Mouse (Mus musculus) macrophage (primary cell): ENCODE results near the gene Dcaf1. TPM values are rescaled to one million over a fixed set of nuclear protein-coding genes. Genes with fewer than 3 reads are reported as not detected.

Source experiments
- H3K27ac ChIP-seq: fragments of 350-480 bp; formaldehyde crosslinking; 2 replicates; pipeline ENCODE4 v1.9.0; 2021
- H3K36me3 ChIP-seq: fragments of 350-480 bp; formaldehyde crosslinking; 2 replicates; pipeline ENCODE4 v1.9.0; 2021; ENCODE audit errors: inconsistent target
- H3K4me3 ChIP-seq: fragments of 350-480 bp; formaldehyde crosslinking; 2 replicates; pipeline ENCODE4 v1.9.0; 2021; ENCODE audit errors: inconsistent target
- H3K79me2 ChIP-seq: fragments of 350-480 bp; formaldehyde crosslinking; 2 replicates; pipeline ENCODE4 v1.9.0; 2021; ENCODE audit errors: inconsistent target
- WGBS: methylation state at CpG from one replicate; pipeline ENCODE4 v1.1.7; 2026; ENCODE audit warnings: inconsistent platforms; ENCODE audit not compliant: missing documents; 5-methylcytosine and 5-hydroxymethylcytosine counted together
- polyA plus RNA-seq: library from polyadenylated mRNA; stranded (reverse); fragments of 250-400 nt; gene quantifications from 3 replicates; pipeline ENCODE4 v1.2.4, GENCODE M21; 2018; ENCODE audit warnings: inconsistent platforms
- total RNA-seq, 78 experiments: library from RNA; depleted of rRNA; stranded (reverse); fragments of 250-400 nt; gene quantifications; 1 replicate in 9 of 78; 2 replicates in 24 of 78; 3 replicates in 43 of 78; 4 replicates in 2 of 78; pipeline ENCODE4 v1.2.4; 2018; ENCODE audit warnings: inconsistent platforms in 56 of 78

Dcaf1 gene
- 10 to 100 TPM; 10.9 to 34.7 (median 20.3) TPM for total RNA-seq (2018; cell fraction: chromatin; rRNA removed)
- 10 to 100 TPM in 9 of 26 experiments, 1 to 10 TPM in 17; 4.8 to 12.2 (median 9.2) TPM for total RNA-seq (2018; cell fraction: cytosol; rRNA removed)
- 10 to 100 TPM in 21 of 26 experiments, 1 to 10 TPM in 5; 8.3 to 36.5 (median 16.5) TPM for total RNA-seq (2018; cell fraction: nucleus; rRNA removed)
- 5.4 to 7.9 TPM (median 7.7 TPM) in 3 replicates for polyA plus RNA-seq

DNA sequence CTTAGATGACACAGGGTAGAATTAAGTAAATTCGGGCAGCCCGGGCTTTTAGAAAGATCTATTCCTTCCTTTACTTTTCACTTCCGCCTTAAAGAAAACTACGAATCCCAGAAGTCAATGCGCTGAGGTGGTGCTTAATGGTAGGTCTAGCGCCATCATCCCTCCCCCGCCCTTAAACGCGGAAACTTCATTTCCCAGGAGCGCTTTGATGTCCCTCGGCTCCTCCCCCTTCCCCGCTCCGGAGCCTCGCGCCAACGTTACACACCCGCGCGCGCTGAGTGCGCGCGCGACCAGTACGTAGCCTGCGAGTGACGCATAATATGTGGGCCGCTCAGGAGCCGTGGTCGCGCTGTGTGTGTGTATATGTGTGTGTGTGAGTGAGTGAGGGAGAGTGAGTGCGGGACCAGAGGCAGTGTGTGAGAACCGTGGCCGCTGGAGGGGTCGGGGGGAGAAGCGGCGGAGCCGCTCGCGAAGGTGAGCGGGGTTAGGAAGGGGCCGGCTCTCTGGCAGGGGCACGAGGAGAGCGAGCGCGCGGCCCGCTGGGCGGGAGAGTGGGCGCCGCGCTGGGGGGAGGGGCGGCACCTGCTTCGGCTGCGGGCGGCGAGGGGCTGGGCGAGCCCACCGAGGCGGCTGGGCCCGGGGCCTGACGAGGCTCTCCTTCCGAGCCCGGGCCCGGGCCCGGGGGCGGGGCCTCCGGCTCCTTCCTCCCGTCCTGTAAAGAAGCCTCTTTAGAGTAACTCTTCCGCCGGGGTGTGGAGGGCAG, at the start of gene Dcaf1:
Dcaf1 (plus strand) TSS at position 257 of the 763 bp plus-strand sequence.
- H3K79me2 ChIP-seq, result peaks cover 6% of the 10 kb centered on the region; the same call in 1 of the 2 replicates
- H3K27ac ChIP-seq, result peak within 1 kb of the TSS; percentile 31; the same call in 1 of the 2 replicates
- WGBS, result under 1% methylated on average over 71 of the region's 71 CpGs

DNA sequence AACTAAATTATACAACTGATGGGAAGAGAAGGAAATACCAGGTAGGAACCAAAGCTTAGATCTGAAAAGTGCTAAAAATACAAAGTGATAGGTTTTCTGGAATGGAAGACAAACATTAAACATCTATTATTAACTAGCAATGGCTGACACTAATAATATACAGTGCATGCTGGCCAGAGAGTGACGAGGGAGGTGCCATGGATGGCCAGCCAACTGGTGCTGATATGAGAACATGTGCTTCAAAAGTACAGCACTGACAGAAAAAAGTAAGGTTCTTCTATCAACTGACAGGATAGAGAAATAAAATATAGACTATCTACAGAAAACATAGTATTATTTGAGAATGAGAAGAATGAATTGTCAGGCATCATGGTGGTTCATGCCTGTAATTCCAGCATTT, 45.6 kb upstream of the Dcaf1 start:
- WGBS, result 93% methylated on average over 1 of the region's 1 CpGs
- Histone ChIP-seq H3K36me3 (no peaks in the 10 kb centered on the region), H3K4me3 (no peak overlapping the region), H3K27ac (no peak overlapping the region), H3K79me2 (peaks cover 74% of the 10 kb centered on the region; the same call in 1 of the 2 replicates)

More for the DNA sequence above, at the start of gene Dcaf1:
- no peaks in the 10 kb centered on the region for H3K36me3 ChIP-seq
- H3K4me3 ChIP-seq, result peak within 1 kb of the TSS; percentile 54

DNA sequence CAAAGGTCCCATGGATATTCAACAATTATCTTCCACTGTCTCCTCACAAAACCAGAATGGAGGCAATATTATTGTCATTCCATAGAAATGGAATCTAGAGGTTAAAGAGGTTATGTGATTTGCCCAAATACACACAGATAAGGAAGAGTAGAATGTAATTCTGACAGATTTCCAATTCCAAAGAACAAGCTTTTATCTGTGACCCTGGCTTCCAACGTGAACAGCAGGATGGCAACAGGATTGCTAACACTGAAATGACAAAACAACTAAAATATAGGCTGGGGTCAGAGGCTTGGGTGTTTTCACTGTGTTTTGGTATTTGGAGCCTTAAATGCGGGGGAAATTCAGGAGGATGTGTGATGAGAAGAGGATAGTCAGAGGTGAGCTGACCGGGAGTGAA, 44.3 kb upstream of the Dcaf1 start:
- Histone ChIP-seq H3K4me3 (no peak overlapping the region), H3K79me2 (peaks cover 76% of the 10 kb centered on the region; the same call in 1 of the 2 replicates), H3K27ac (no peak overlapping the region), H3K36me3 (no peaks in the 10 kb centered on the region)
- WGBS, result 96% methylated on average over 3 of the region's 3 CpGs

GRCm38 (mm10) chr9:106778319-106778718, 43.4 kb upstream of the Dcaf1 start:
- Histone ChIP-seq H3K79me2 (peaks cover 84% of the 10 kb centered on the region), H3K36me3 (no peaks in the 10 kb centered on the region), H3K4me3 (no peak overlapping the region), H3K27ac (no peak overlapping the region)
- 63% methylated on average over 4 of the region's 4 CpGs for WGBS

DNA sequence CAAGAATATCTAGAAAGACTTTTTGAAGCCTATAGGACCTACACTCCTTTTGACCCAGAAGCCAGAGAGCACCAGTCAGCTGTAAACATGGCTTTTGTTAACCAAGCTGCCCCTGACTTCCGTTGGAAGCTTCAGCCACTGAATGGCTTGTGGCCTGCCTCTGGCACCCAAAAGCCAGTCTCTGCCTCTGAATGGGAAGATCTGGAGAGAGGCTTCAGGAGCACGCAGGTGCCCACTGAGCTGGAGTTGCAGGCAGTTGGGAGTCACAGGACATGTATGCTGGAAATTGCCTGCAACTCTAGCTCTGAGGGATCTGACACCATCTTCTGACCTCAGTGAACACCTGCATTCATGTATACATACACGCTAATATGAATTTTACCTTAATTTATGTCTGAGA, 41.6 kb upstream of the Dcaf1 start:
- no peak overlapping the region for H3K27ac ChIP-seq
- 93% methylated on average over 3 of the region's 3 CpGs for WGBS
- peaks cover 85% of the 10 kb centered on the region for H3K79me2 ChIP-seq
- no peaks in the 10 kb centered on the region for H3K36me3 ChIP-seq
- H3K4me3 ChIP-seq, result no peak overlapping the region

DNA sequence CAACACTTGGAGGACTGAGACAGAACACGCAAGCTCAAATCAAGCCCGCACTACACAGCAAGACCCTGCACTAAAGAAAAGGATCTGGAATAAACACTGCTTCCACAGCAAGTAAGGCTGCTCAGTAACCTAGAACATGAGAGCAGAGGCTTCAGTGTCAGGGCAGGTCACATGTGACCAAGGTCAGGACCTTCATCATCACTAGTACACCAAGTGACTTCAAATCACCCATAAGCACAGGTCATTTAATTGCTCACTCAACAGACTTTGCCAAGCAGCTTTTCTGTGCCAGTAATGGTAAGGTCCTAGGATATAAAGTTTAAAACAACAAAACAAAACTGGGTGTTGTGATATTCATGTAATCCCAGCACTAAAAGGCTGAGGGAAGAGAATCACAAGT, 38.1 kb upstream of the Dcaf1 start:
- Histone ChIP-seq H3K79me2 (peaks cover 90% of the 10 kb centered on the region), H3K4me3 (no peak overlapping the region), H3K27ac (no peak overlapping the region), H3K36me3 (no peaks in the 10 kb centered on the region)
- 92% methylated on average over 2 of the region's 2 CpGs for WGBS

GRCm38 (mm10) chr9:106785206-106785605, 36.5 kb upstream of the Dcaf1 start:
- H3K36me3 ChIP-seq, result no peaks in the 10 kb centered on the region
- no peak overlapping the region for H3K4me3 ChIP-seq
- H3K27ac ChIP-seq, result no peak overlapping the region
- peaks cover 80% of the 10 kb centered on the region for H3K79me2 ChIP-seq
- WGBS, result 96% methylated on average over 1 of the region's 3 CpGs

DNA sequence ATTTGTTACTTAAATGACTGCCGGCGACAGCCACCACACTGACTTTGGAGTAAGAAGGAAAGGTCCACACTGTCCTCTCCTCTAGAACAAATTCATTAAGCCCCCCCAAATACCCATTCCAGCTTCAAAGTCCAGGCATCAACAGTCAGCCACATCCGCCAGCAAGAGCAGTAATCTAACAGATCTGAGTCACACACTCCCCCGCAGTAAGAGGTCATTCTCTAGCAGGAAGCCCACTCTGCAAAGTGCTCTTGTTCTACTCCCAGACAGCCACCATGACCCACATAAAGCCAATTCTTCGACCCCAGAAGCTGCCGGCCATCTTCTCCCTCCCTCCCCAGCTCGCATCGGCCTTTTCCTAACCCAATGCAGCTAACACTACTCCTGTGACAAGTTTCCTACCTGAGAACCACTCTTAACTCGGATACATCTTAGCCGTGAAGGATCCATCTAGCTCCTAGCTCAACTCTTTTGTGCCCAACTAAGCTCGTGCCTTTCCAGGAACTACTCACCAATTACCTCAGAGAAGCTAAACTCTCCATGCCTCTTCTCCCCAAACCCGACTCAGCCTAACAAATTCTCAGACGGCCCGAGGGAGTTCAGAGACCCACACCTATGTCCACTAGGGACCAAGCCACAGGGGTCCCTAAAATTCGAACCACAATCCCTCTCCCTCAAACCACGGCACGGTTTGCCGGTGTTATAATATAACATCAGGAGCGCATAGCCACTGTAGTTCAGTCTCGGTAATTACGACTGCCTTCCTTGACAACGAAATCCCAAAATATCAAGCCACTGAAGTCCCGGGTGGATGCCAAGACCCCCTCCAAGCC, 33.5 kb upstream of the Dcaf1 start:
- no peaks in the 10 kb centered on the region for H3K36me3 ChIP-seq
- peak overlapping the region; percentile 81 for H3K4me3 ChIP-seq
- H3K79me2 ChIP-seq, result peaks cover 55% of the 10 kb centered on the region
- H3K27ac ChIP-seq, result 0 out of 2 replicates have a peak overlapping the region, but pooled peaks have one; percentile 5
- WGBS, result 9% methylated on average over 23 of the region's 23 CpGs

- under 1% methylated on average over 46 of the region's 49 CpGs for WGBS
- H3K79me2 ChIP-seq, result peaks cover 48% of the 10 kb centered on the region
- H3K4me3 ChIP-seq, result peak within 1 kb of the TSS; percentile 81
- 0 out of 2 replicates have a peak within 1 kb of the TSS, but pooled peaks have one; percentile 5 for H3K27ac ChIP-seq
- no peaks in the 10 kb centered on the region for H3K36me3 ChIP-seq
Measured at GRCm38 (mm10) chr9:106788812-106789321, 32.8 kb upstream of the Dcaf1 start, which contains the start of gene Rad54l2. Gene Rad54l2 (minus strand): TSS chr9:106789194.

GRCm38 (mm10) chr9:106789363-106789762, 32.3 kb upstream of the Dcaf1 start:
- 11% methylated on average over 10 of the region's 10 CpGs for WGBS
- H3K4me3 ChIP-seq, result peak overlapping the region; percentile 81
- no peak overlapping the region for H3K27ac ChIP-seq
- no peaks in the 10 kb centered on the region for H3K36me3 ChIP-seq
- H3K79me2 ChIP-seq, result peaks cover 43% of the 10 kb centered on the region

DNA sequence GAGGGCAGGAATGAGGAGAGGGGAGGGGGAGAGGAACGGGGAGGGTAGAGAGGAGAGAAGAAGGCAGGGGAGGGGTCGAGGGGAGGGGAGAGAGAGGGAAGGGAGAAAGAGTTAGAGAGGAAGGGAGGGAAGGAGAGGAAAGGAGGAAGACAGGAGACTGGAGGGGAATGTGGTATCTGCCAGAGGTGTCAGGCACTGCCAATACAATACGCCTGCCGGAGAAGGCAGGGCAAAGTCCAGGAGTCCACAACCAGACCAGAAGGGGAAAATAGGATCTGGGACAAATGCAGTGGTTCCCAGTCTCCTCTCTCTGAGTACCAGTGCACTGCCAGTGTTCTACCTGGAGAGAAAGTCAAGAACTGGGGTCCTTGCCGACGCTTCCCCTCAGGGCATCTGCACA, 30.8 kb upstream of the Dcaf1 start:
- Histone ChIP-seq H3K79me2 (peaks cover 29% of the 10 kb centered on the region), H3K4me3 (no peak overlapping the region), H3K36me3 (no peaks in the 10 kb centered on the region), H3K27ac (no peak overlapping the region)
- 77% methylated on average over 6 of the region's 6 CpGs for WGBS

GRCm38 (mm10) chr9:106806503-106806902, 15.2 kb upstream of the Dcaf1 start:
- H3K4me3 ChIP-seq, result no peak overlapping the region
- H3K36me3 ChIP-seq, result no peaks in the 10 kb centered on the region
- no peaks in the 10 kb centered on the region for H3K79me2 ChIP-seq
- no peak overlapping the region for H3K27ac ChIP-seq
- 93% methylated on average over 4 of the region's 4 CpGs for WGBS

- 77% methylated on average over 6 of the region's 6 CpGs for WGBS
- no peak overlapping the region for H3K4me3 ChIP-seq
Measured at GRCm38 (mm10) chr9:106818191-106818590, 3.5 kb upstream of the Dcaf1 start.

DNA sequence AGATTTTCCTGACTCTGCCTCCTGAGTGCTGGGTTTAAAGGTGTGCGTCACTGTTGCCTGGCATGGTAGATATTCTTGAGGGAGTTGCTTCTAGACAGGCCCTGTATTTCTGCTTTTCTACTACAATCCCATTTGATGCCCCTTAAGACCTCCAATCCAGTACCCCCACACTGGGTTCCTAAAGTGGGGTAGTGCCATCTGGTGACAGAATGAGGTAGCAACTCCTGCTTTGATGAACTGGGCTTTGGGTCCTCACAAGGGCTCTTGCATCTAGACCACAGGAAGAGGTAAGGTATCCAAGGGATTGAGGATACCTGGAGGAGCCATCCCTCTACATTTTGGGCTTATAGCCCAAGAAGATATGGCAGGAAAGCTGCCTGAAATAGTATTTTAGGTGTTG, 2.5 kb upstream of the Dcaf1 start:
- H3K4me3 ChIP-seq, result no peak overlapping the region
- H3K36me3 ChIP-seq, result no peaks in the 10 kb centered on the region
- 100% methylated on average over 1 of the region's 1 CpGs for WGBS
- no peak overlapping the region for H3K27ac ChIP-seq
- H3K79me2 ChIP-seq, result peaks cover 6% of the 10 kb centered on the region; the same call in 1 of the 2 replicates

More at GRCm38 (mm10) chr9:106818191-106818590, 3.5 kb upstream of the Dcaf1 start:
- no peak overlapping the region for H3K27ac ChIP-seq
- H3K79me2 ChIP-seq, result no peaks in the 10 kb centered on the region
- no peaks in the 10 kb centered on the region for H3K36me3 ChIP-seq
